Mouse (Mus musculus) 3134 (cell line): Measurements from ENCODE around the gene Tfcp2l1.

Source experiments
- DNase-seq: peaks from one replicate; pipeline ENCODE4 v3.0.0-alpha.2; 2011; ENCODE audit warnings: low spot score; ENCODE audit not compliant: insufficient read length; ENCODE audit errors: extremely low read depth

The Tfcp2l1 gene

DNA sequence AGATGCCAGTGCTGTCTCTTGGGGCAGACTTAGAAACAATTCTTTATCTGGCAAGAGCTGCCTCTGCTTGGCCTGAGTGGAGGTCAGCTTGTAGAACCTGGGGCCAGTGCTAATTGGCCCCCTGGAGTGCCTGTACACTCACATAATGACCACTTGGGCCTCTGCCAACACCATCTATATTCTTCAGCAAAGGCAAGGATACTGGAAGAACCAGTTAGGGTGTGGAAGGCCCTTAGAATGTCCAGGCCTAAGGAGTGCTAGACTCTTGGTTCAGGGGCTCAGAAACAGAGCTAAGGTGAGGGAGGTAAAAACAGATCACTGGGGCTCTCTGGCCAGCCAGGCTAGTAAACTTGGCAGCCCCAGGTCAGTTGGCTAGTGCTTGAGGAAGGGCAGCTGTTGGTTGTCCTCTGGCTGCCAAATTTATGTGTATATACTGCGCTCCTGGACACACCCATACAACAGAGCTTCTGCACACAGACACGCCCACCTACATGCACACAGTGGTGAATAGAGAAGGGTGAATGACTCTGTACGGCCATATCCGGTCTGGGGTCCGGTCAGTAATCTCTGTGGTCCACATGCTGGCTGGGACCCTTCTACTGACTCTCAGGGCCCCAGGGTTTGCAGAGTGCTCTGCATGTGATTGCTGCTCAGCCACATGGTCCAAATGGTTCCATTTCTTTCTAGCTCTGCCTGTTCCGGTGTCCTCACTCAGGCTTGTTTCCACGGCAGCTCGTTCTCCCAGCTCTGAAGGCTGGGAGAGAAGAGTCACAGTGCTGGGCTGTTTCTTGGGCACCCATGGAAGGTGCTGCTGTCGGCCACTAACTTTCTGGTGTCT, 22.4 kb downstream of the Tfcp2l1 start:
- DNase-seq, result no peak

- no peak for DNase-seq
These were observed 23.0 kb downstream of the Tfcp2l1 start for GRCm38 (mm10) chr1:118650771-118651080.

DNA sequence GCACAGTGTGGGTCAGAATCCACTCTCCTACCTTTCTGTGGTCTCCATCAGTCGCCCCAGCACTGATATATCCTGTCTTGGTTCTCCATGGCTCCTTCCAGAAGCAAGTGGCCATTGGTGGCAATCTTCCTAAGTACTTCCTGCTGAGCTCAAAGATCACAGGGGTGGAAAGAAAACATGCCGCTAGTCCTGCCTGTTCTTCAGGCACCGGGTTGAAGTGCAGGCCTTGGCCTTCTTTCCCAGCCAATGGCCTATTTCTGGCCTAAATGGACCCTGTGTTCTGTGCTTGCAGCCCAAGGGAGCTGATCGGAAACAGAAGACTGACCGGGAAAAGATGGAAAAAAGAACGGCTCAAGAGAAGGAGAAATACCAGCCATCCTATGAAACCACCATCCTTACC, 31.0 kb downstream of the Tfcp2l1 start:
- no peak for DNase-seq

DNA sequence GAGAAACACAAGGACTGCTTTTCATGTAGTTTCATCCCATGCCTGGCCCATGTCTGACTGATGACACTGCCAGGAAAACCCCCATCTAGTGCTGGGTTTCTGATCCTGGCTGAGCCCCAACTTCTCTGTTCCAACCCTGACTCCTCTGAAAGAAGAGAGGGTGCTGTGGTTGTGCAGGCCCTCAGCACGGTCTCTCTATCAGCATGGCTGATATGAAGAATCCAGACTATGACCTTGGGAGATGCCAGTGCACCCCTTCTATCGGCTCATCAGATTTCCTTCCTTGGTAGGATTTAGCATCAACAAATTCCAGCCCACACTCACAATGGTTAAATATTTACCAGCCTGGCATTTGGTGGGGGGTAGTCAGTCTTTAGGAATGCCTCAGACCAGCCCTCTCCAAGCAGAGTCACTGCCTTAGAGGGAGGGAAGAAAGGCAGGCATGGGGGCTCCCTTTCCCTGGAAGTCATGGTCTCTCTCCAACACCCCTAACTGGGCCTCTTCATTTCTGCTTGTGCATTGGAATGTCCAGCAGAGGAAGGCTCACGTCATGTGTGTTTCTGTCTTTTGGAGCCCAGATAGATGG, 33.2 kb downstream of the Tfcp2l1 start:
- DNase-seq, result no peak

DNA sequence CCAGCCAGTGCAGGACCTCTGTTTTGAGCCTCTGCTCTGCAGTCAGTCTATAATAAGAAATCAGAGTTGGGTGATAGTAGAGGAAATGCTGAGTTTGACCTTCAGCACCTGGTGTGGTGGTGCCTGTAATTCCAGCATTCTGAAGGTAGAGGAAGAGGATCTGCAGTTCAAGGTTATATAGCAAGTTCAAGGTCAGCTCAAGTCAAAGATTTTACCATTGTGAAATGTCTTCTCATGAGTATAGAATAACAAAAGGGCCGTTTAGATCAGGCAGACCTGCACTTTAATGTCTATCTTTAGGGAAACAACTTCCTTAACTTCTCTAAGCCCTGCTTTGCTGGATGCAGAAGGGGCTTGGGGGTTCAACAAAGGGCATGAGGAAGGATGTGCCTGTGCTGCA, 35.3 kb downstream of the Tfcp2l1 start:
- no peak for DNase-seq

DNA sequence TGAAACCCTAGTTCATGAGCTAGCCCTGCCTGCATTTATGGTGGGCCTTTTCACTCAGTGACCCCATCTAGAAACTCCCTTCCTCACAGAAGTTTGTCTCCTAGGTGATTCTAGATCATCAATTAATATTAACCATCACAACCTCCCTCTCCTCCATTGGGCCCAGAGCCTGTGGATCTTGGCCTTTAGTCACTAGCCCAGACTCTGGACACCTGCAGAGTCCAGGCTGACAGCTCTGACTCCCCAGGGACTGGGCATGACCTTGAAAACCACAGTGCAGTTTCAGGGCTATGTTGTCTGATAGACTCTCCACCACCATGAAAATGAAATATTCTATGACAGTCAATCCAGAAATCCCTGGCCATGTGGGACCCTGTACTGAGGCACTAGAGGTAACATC, 39.8 kb downstream of the Tfcp2l1 start:
- no peak for DNase-seq

DNA sequence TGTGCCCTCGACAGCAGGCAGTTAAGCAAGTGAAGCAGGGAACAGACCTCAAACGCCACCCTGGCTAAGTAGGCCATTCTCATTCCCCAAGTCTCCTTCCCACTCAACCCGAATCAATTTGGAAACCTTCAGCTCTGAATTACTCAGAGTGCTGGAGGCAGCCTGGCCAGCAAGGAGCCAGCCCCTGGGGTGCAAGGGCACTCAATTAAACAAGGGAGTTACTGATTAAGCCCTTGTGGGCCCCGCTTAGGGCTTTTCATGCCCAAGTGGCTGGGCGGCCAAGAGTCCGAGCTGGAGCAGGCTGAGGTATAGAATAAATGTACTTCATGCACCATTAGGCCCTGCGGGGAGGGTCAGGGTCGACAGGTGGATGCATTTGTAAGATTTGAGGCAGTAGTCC, 44.5 kb downstream of the Tfcp2l1 start:
- no peak for DNase-seq

- DNase-seq, result no peak
These were observed 46.4 kb downstream of the Tfcp2l1 start for GRCm38 (mm10) chr1:118674176-118674575.

- no peak for DNase-seq
These were observed 54.2 kb downstream of the Tfcp2l1 start for GRCm38 (mm10) chr1:118681980-118682379.

- no peak for DNase-seq
These were observed 55.9 kb downstream of the Tfcp2l1 start for GRCm38 (mm10) chr1:118683686-118684085.

GRCm38 (mm10) chr1:118687726-118688125, 60.0 kb downstream of the Tfcp2l1 start:
- DNase-seq, result no peak

DNA sequence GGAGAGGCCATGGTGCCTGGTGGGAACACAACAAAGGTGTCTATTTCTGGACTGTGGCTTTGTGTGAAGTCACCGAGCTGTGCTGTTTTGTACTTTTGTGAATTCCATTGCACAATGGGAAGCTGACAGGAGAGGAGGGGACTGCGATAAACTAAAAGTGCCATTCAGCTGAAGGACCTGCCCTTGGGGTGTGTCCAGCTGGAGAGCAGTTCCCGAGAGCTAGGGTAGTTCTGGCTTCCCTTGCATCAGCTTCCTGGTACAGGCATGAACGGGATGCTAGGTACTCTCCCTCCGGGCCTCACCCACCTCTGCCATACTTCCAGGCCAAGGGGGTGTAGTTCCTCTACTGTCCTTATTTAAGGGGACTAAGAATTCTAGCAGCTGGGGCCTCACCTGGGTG, 62.1 kb downstream of the Tfcp2l1 start:
- no peak for DNase-seq

GRCm38 (mm10) chr1:118694436-118694835, 66.7 kb downstream of the Tfcp2l1 start:
- no peak for DNase-seq

DNA sequence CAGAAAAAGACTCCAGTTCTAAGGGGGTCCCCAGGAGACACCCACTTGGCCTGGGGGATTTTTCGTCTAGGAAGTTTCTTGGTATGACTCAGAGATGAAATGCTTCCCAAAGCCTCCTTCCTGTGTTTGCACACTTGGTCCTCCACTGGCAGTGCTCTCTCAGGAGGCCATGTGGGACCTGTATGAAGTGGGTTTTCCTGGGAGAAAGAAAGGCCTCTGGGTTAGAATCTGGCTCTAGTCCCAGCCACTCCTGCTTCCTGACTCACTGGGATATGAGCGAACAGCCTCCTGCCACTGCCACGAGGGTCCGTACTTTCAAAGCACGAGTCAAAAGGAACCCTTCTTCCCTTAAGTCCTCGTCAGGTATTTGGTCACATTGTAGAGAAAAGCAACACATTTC, 70.2 kb downstream of the Tfcp2l1 start:
- DNase-seq, result no peak

DNA sequence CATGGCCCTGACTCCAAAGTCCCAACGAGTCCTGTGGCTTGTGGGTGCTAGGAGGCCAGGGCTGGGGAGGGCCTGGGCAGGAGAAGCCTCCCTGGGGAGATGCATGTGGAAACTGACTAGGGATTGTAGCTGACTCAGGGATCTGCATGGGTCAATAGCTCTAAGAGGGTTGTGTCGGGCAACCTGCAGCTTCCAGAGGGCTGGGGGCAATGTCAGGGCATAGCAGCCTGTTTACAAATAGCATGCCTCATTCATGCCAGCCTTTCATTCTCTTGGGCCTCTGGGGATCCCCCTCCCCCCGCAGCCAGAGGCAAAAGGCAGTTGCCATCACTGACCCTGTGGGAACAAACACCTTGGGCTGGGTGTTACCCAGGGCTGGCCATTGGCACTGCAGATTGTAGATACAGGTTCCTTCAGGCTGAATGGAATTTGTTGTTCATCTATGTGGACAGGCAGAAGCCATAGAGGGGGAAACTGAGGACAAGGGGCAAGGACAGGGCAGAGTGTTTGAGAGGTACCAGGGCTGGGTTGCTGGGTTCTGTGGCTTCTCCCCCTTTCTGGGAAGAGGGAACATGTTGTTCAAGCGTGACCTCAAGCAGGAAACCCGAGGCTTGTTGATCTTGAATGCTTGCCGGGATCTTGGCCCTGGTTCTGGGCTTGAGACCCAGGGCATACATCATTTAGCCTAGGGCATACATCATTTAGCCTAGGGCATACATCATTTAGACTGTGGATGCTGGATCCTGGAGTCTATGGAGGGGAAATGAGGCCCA, 71.6 kb downstream of the Tfcp2l1 start:
- peak; percentile 49 for DNase-seq

GRCm38 (mm10) chr1:118699961-118700360, 72.2 kb downstream of the Tfcp2l1 start:
- no peak for DNase-seq

DNA sequence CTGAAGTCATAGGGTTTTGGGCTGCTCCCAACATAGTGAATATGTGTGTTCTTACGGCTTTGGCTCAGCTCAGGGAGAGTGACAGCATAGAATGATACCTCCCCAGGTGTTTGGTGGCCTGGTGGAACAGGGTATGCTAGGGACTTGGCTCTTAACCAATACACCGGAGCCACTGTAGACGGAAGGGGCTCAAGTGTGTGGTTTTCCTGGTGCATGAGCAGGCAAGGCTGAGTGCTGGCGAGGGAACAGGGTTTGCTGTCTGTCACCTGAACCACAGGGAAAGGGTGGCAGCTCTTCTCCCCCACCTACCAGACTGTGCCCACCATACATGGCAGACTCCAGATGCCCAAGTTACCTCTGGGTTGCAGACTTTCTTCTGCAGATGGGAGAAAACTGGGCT, 83.9 kb downstream of the Tfcp2l1 start:
- DNase-seq, result no peak

DNA sequence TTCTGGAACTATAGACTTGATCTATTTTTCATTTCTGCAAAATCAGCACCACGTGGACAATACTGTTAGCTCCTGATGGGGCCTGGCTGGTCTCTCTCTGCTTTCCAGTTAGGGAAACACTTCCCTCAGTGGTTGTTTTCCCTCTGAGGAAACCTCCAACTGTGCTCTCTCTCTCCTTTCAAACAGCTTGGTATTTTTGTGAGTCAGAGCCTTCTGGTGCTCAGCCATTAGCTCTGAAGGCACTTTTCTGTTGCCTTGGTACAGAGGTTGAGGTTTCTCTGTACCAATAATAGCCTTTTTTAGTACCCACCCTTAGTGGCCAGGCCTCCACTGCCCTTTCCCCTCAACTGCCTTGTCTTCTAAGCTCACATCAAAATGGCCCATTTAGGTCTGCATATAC, 88.5 kb downstream of the Tfcp2l1 start:
- DNase-seq, result no peak

DNA sequence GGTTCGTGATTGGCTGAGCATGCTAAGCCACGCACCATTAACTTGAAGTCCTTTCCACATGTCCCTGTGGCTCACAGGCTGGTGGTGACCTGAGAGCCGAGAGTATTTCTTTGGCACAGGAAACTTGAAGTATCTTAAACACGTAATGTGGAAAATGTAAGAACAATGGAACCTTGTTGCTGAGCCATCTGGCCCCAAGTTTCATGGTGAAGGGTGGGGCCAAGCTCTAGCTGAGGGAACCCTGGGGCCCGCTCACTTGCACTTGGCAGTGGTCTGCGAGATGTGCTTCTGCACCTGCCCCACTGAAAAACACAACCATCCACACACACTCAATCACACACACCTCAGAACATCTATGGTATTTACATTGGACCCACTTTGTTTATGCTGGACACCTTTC, 90.3 kb downstream of the Tfcp2l1 start:
- no peak for DNase-seq

GRCm38 (mm10) chr1:118719699-118720098, 92.0 kb downstream of the Tfcp2l1 start:
- no peak for DNase-seq

- no peak for DNase-seq
These were observed 92.8 kb downstream of the Tfcp2l1 start for GRCm38 (mm10) chr1:118720474-118721095.
